Mouse (Mus musculus) hindbrain, embryonic 16.5 days (tissue): ENCODE results near the gene Klhdc2. TPM values are rescaled to one million over a fixed set of nuclear protein-coding genes. Genes with fewer than 3 reads are reported as not detected.

Experiments used
- ATAC-seq: fragments of 200-750 bp; cut with Nextera tagmentation; 2 replicates; pipeline ENCODE4 v1.8.0; 2017; ENCODE audit warnings: moderate TSS enrichment, moderate library complexity
- H3K27ac ChIP-seq: fragments of 300-500 bp; sonication (generic); 2 replicates; pipeline ENCODE4 v1.5.1; 2014; ENCODE audit warnings: low read depth, mild to moderate bottlenecking, control low read depth, low read length, moderate library complexity
- H3K27me3 ChIP-seq: fragments of 300-500 bp; sonication (generic); replicated peaks from 2 replicates; pipeline ENCODE4 v1.6.1; 2014; ENCODE audit warnings: low read length; ENCODE audit not compliant: control insufficient read depth, insufficient read depth
- H3K36me3 ChIP-seq: fragments of 300-500 bp; sonication (generic); 2 replicates; pipeline ENCODE4 v1.6.1; 2014; ENCODE audit warnings: mild to moderate bottlenecking, low read length, moderate library complexity, mixed read lengths; ENCODE audit not compliant: control insufficient read depth, insufficient read depth
- H3K4me1 ChIP-seq: fragments of 300-500 bp; sonication (generic); 2 replicates; pipeline ENCODE4 v1.6.1; 2014; ENCODE audit warnings: low read depth, low read length; ENCODE audit not compliant: control insufficient read depth, insufficient read depth
- H3K4me2 ChIP-seq: fragments of 300-500 bp; sonication (generic); 2 replicates; pipeline ENCODE4 v1.6.1; 2014; ENCODE audit warnings: mild to moderate bottlenecking, low read length, control low read depth, moderate library complexity
- H3K4me3 ChIP-seq: fragments of 300-500 bp; sonication (generic); 2 replicates; pipeline ENCODE4 v1.5.1; 2014; ENCODE audit warnings: mild to moderate bottlenecking, low read length, control low read depth, moderate library complexity
- H3K9ac ChIP-seq: fragments of 300-500 bp; sonication (generic); 2 replicates; pipeline ENCODE4 v1.6.1; 2014; ENCODE audit warnings: low read depth, mild to moderate bottlenecking, control low read depth, low read length, moderate library complexity
- H3K9me3 ChIP-seq: fragments of 300-500 bp; sonication (generic); 2 replicates; pipeline ENCODE4 v1.6.1; 2014; ENCODE audit warnings: mild to moderate bottlenecking, low read length, moderate library complexity; ENCODE audit not compliant: control insufficient read depth
- WGBS: fragments of 180-500 bp; shearing (Covaris S2); extraction: QIAGEN DNeasy Blood & Tissue Kit; methylation state at CpG from one replicate; pipeline ENCODE4 v1.1.7; 2014; 5-methylcytosine and 5-hydroxymethylcytosine counted together
- polyA plus RNA-seq: library from polyadenylated mRNA; unstranded; fragments of >200 nt; fragmentation: Nextera tagmentation; extraction: Ambion mirVana; gene quantifications from 2 replicates; pipeline ENCODE4 v1.2.1, GENCODE M21; 2015

Klhdc2 gene
- polyA plus RNA-seq, 1 experiment from 2014 or later = 246 TPM

DNA sequence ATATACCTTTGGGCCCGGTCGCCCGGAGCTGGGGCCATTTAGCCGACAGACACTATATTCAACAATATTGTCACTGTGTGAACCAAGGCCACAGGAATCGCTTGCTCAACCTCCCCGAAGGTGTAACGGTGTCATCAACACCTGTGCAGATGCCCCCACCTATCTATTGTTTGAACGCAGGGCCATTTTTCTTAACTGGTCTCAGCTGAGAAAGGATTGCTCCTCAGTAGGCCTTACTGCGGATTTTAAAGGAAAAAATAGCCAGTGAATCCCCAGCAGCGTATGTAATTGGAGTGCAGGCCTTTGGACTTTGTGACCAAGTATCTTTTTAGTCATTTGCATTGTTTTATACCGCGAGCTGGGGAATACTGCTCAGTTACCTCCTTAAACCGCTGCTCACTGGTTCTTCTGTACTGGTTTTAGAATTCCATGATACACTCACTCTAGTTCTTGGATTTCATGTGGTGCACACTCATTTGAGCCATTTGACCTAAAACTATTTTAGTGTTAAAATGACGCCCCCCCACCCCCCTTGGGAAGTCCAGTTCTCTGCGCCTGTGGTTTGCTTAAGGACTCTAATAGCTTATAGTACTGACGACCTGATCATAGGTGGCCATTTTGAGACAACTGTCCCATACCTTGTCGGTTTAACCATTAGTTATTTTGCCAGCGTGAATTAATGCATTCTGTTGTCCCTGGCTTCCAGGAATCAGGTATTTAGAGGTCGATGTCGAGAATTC lies 1.1 kb downstream of the Klhdc2 start:
- Histone ChIP-seq H3K36me3 (peaks cover 5% of the 10 kb centered on the region), H3K9me3 (no peaks in the 10 kb centered on the region), H3K27me3 (no peaks in the 10 kb centered on the region), H3K4me1 (peaks cover 23% of the 10 kb centered on the region), H3K4me3 (peak overlapping the region; percentile 89), H3K27ac (peak overlapping the region; percentile 93), H3K9ac (peak overlapping the region; percentile 86), H3K4me2 (peak overlapping the region; percentile 70)
- ATAC-seq = no peak; the same call in none of the 2 replicates
- WGBS = 17% methylated on average over 20 of the region's 20 CpGs

DNA sequence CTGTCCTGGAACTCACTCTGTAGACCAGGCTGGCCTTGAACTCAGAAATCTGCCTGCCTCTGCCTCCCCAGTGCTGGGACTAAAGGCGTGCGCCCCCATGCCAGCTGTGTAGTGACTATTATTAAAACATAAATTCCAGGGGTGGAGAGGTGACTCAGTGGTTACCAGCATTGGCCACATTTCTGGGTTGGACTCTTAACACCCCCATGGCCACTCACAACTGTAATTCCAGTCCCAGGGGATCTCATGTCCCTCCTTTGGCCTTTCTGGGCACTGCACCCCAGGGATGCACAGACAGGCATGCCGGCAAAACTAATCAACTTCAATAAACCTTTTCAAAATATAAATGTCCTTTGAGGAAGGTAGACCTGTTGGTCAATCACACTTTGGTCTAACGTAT lies 1.8 kb downstream of the Klhdc2 start:
- Histone ChIP-seq H3K36me3 (peaks cover 9% of the 10 kb centered on the region), H3K9ac (no peak overlapping the region), H3K4me2 (peak overlapping the region; percentile 70), H3K27ac (no peak overlapping the region), H3K4me3 (peak overlapping the region; percentile 89), H3K4me1 (peaks cover 23% of the 10 kb centered on the region), H3K9me3 (no peaks in the 10 kb centered on the region), H3K27me3 (no peaks in the 10 kb centered on the region)
- ATAC-seq = no peak
- 83% methylated on average over 4 of the region's 4 CpGs for WGBS

DNA sequence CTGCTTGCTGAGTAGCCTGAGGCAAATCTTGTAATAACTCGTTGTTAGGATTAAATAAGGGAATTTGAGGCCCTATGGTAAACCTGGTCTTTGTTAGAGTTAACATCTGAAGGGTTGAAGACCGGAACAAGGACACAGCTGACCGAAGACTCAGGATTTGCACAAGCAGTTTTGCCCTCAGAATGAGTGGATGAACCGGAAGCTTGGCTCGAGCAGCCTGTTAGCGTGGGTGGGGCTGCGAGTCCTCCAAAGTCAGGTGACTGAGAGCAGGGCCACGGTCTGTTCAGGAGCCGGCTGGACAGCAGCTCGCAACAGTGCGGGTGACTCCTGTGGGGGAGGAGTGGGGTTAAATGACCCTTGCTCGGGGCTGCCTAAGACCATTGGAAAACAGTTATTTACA lies 2.8 kb downstream of the Klhdc2 start:
- ATAC-seq = no peak
- H3K4me1 ChIP-seq = peaks cover 23% of the 10 kb centered on the region
- no peak overlapping the region for H3K27ac ChIP-seq
- 67% methylated on average over 12 of the region's 12 CpGs for WGBS
- no peaks in the 10 kb centered on the region for H3K27me3 ChIP-seq
- H3K4me2 ChIP-seq = 0 out of 2 replicates have a peak overlapping the region, but pooled peaks have one; percentile 13
- H3K9me3 ChIP-seq = no peaks in the 10 kb centered on the region
- no peak overlapping the region for H3K9ac ChIP-seq
- peaks cover 16% of the 10 kb centered on the region for H3K36me3 ChIP-seq
- no peak overlapping the region for H3K4me3 ChIP-seq

DNA sequence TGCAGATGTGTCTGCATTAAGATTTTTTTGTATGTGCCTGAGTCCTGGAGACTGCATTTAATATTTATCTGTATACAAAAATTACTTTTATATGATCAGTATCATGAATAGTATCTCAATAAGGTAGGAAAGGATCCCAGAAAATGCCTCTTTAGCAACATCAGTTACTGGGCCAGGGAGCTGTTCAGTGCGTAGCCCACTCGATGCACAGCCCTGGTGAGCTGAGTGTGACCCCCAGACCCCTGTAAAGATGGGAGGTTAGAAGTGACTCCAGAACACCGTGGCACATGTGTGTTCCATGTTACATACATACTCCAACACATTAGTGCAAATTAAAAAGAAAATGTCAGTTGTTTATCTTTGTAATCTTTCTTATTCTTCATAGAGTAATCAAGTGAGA lies 3.4 kb downstream of the Klhdc2 start:
- H3K9me3 ChIP-seq = no peaks in the 10 kb centered on the region
- peaks cover 23% of the 10 kb centered on the region for H3K4me1 ChIP-seq
- WGBS = 88% methylated on average over 3 of the region's 3 CpGs
- H3K4me3 ChIP-seq = no peak overlapping the region
- H3K4me2 ChIP-seq = no peak overlapping the region
- peaks cover 17% of the 10 kb centered on the region for H3K36me3 ChIP-seq
- no peak for ATAC-seq
- H3K27me3 ChIP-seq = no peaks in the 10 kb centered on the region
- no peak overlapping the region for H3K27ac ChIP-seq
- no peak overlapping the region for H3K9ac ChIP-seq

DNA sequence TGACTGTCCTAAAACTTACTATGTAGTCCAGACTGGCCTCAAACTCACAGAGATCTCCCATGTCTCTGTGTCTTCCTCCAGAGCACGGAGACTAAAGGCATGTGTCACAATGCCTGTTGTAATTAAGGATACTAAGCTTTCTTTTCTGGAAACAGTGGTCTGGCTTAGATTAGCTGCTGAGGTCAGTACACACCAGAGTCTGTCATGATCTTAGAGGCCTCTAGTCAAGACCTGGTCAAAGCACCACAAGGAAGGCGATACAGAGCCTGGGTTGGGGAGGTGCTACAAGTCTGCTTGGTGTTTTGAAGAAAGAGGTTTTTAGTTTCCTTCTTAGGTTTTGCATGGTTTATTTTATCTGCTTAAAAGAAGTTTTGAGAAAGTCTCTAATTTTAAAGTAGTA lies 3.9 kb downstream of the Klhdc2 start:
- Histone ChIP-seq H3K27me3 (no peaks in the 10 kb centered on the region), H3K27ac (no peak overlapping the region), H3K36me3 (peaks cover 22% of the 10 kb centered on the region), H3K9me3 (no peaks in the 10 kb centered on the region), H3K4me2 (no peak overlapping the region), H3K4me3 (no peak overlapping the region), H3K4me1 (peaks cover 23% of the 10 kb centered on the region), H3K9ac (no peak overlapping the region)
- no peak for ATAC-seq
- 90% methylated on average over 2 of the region's 2 CpGs for WGBS

DNA sequence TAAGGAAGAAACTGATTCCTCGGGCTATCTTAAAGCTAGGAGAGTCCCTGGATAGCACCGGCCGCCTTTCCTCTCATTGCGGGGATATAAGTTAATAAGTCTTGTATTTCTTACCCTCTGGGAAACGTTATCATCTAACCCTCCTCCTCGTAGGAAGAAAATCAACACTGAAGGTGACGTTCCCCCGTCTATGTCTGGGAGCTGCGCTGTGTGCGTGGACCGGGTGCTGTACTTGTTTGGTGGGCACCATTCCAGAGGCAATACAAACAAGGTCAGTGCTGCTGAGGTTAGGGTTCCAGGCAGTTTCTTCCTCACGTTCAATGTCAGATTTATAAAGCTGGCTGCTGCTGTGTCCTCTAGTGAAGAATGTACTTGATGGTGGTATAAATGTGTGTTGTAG lies 5.7 kb downstream of the Klhdc2 start:
- Histone ChIP-seq H3K9ac (no peak overlapping the region), H3K36me3 (peaks cover 39% of the 10 kb centered on the region), H3K27ac (no peak overlapping the region), H3K9me3 (no peaks in the 10 kb centered on the region), H3K4me2 (no peak overlapping the region), H3K27me3 (no peaks in the 10 kb centered on the region), H3K4me3 (no peak overlapping the region), H3K4me1 (peaks cover 16% of the 10 kb centered on the region)
- no peak for ATAC-seq
- WGBS = 95% methylated on average over 12 of the region's 12 CpGs

DNA sequence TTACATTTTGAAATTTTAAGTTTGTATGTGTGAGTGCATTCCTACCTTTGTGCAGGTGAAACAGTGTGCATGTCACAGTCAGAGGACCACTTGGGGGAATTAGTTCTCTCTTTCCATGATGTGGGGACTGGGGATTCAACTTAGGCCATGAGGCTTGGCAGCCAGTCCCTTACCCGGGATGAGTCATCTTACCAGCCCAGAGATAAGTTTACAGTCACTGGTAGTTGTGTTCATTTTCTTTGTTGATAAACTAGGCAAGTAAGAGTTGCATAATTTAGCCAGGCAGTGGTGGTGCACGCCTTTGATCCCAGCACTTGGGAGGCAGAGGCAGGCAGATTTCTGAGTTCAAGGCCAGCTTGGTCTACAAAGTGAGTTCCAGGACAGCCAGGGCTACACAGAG lies 7.6 kb downstream of the Klhdc2 start:
- Histone ChIP-seq H3K4me2 (no peak overlapping the region), H3K27ac (no peak overlapping the region), H3K9me3 (no peaks in the 10 kb centered on the region), H3K4me3 (no peak overlapping the region), H3K27me3 (no peaks in the 10 kb centered on the region), H3K36me3 (peaks cover 51% of the 10 kb centered on the region), H3K4me1 (peaks cover 3% of the 10 kb centered on the region), H3K9ac (no peak overlapping the region)
- ATAC-seq = no peak
- WGBS = 97% methylated on average over 2 of the region's 2 CpGs

DNA sequence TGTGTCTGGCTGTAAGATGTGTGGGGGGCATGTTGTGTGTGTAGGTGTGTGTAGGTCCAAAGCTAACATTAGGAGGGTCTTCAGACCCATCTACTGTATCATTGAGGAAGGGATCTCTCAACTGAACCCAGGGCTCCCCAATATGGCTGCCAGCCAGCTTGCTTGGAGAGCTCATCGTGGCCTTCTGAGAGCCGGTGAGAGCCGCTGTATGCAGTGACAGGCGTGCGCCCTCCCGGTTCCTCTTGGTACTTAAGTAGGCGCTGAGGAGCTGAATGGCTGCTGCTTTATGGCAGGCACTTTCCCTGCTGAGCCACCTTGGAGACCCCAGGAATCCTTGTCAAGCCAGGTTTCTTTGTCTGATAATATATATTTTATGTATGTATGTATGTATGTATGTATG lies 9.9 kb downstream of the Klhdc2 start:
- Histone ChIP-seq H3K9ac (no peak overlapping the region), H3K4me1 (no peaks in the 10 kb centered on the region), H3K4me3 (no peak overlapping the region), H3K4me2 (no peak overlapping the region), H3K27me3 (no peaks in the 10 kb centered on the region), H3K27ac (no peak overlapping the region), H3K36me3 (peaks cover 74% of the 10 kb centered on the region), H3K9me3 (no peaks in the 10 kb centered on the region)
- no peak for ATAC-seq
- 96% methylated on average over 7 of the region's 7 CpGs for whole genome bisulfite sequencing

DNA sequence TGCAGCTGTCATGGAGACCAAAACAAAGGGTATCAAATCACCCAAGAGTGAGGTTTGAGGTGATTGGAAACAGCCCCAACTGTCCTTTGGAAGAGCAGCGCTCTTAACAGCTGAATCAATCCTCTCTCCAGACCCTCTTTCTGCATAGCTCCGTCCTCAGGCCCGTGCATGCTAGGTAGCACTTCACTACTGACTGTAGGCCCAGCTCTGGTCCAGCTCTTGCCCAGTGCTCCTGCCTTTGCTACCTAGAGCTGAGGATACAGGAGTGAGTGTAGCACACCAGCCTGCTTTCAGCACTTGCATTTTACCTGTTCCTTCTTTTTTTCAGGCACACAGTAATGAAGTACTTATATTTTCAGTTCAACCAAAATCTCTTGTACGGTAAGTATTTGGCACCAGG lies 13.2 kb downstream of the Klhdc2 start:
- no peak overlapping the region for H3K4me3 ChIP-seq
- H3K36me3 ChIP-seq = peaks cover 64% of the 10 kb centered on the region
- H3K27me3 ChIP-seq = no peaks in the 10 kb centered on the region
- H3K9me3 ChIP-seq = no peaks in the 10 kb centered on the region
- H3K4me1 ChIP-seq = no peaks in the 10 kb centered on the region
- WGBS = 97% methylated on average over 4 of the region's 4 CpGs
- no peak overlapping the region for H3K4me2 ChIP-seq
- ATAC-seq = no peak
- no peak overlapping the region for H3K27ac ChIP-seq
- no peak overlapping the region for H3K9ac ChIP-seq
